Mouse (Mus musculus) liver, embryonic 14.5 days (tissue): ENCODE data around the gene Dusp8. TPM values are rescaled to one million over a fixed set of nuclear protein-coding genes. Genes with fewer than 3 reads are reported as not detected.

Experiments
- ATAC-seq: fragments of 200-750 bp; cut with Nextera tagmentation; 2 replicates; pipeline ENCODE4 v1.8.0; 2017; ENCODE audit warnings: moderate number of reproducible peaks, mild to moderate bottlenecking, moderate library complexity; ENCODE audit not compliant: insufficient read depth
- DNase-seq, 3 experiments: peaks; one replicate each; pipeline ENCODE4 v3.0.0-alpha.2; 2012 to 2013; ENCODE audit warnings: low read depth in 3 of 3, low spot score in 3 of 3
- H3K27ac ChIP-seq: fragments of 300-500 bp; sonication (generic); 2 replicates; pipeline ENCODE4 v1.5.1; 2014; ENCODE audit warnings: moderate library complexity, mild to moderate bottlenecking, control low read depth, inconsistent platforms
- H3K27me3 ChIP-seq: fragments of 300-500 bp; sonication (generic); 2 replicates; pipeline ENCODE4 v1.6.1; 2014; ENCODE audit warnings: mild to moderate bottlenecking, low read length, moderate library complexity; ENCODE audit not compliant: control insufficient read depth, insufficient read depth
- H3K36me3 ChIP-seq: fragments of 300-500 bp; sonication (generic); replicated peaks from 2 replicates; pipeline ENCODE4 v1.6.1; 2014; ENCODE audit warnings: low read depth; ENCODE audit not compliant: control insufficient read depth, insufficient read depth
- H3K4me1 ChIP-seq, 2 experiments: fragments of 200-500 bp in 1 of 2; fragments of 300-500 bp in 1 of 2; sonication (generic) in 1 of 2; replicated peaks; 2 replicates each; pipeline ENCODE4 v1.6.1; 2012 to 2014; ENCODE audit warnings: antibody characterized with exemption in 1 of 2, inconsistent platforms in 1 of 2, low read length in 1 of 2; ENCODE audit not compliant: control insufficient read depth in 2 of 2, insufficient read depth in 2 of 2
- H3K4me2 ChIP-seq: fragments of 300-500 bp; sonication (generic); 2 replicates; pipeline ENCODE4 v1.6.1; 2014; ENCODE audit warnings: low read depth, mild to moderate bottlenecking, control low read depth, moderate library complexity
- H3K4me3 ChIP-seq, 2 experiments: fragments of 200-500 bp in 1 of 2; fragments of 300-500 bp in 1 of 2; sonication (generic) in 1 of 2; 2 replicates each; pipeline ENCODE4 v1.5.1; 2012 to 2014; ENCODE audit warnings: low read depth in 2 of 2, low read length in 2 of 2, mild to moderate bottlenecking in 2 of 2, control low read depth in 1 of 2, inconsistent platforms in 1 of 2, moderate library complexity in 1 of 2; ENCODE audit not compliant: insufficient read depth in 1 of 2
- H3K9ac ChIP-seq: fragments of 300-500 bp; sonication (generic); replicated peaks from 2 replicates; pipeline ENCODE4 v1.6.1; 2014; ENCODE audit warnings: mild to moderate bottlenecking, control low read depth, moderate library complexity
- H3K9me3 ChIP-seq: fragments of 300-500 bp; sonication (generic); 2 replicates; pipeline ENCODE4 v1.6.1; 2016; ENCODE audit warnings: low read length, mixed read lengths; ENCODE audit not compliant: control insufficient read depth
- CTCF ChIP-seq: IDR thresholded peaks from 2 replicates; pipeline ENCODE4 v1.5.1; 2016; ENCODE audit warnings: antibody characterized with exemption, low read depth, control low read depth
- EP300 ChIP-seq: IDR thresholded peaks from 2 replicates; pipeline ENCODE4 v1.6.1; 2016; ENCODE audit warnings: antibody characterized with exemption, low read depth
- WGBS: fragments of 180-500 bp; shearing (Covaris S2); extraction: QIAGEN DNeasy Blood & Tissue Kit; methylation state at CpG from one replicate; pipeline ENCODE4 v1.1.7; 2014; ENCODE audit not compliant: insufficient replicate concordance; 5-methylcytosine and 5-hydroxymethylcytosine counted together
- polyA plus RNA-seq, 2 experiments: library from polyadenylated mRNA; depleted of rRNA in 1 of 2; stranded (reverse) in 1 of 2; unstranded in 1 of 2; fragments of >200 nt; fragmentation: Nextera tagmentation in 1 of 2; extraction: Ambion mirVana in 1 of 2; gene quantifications; 2 replicates each; pipeline versions ENCODE4 v1.2.1 to v1.2.3; 2012 to 2014

Gene Dusp8
- polyA plus RNA-seq, 2 experiments = 2.5 to 3.8 TPM

- H3K4me1 ChIP-seq = peaks cover 55 to 60% of the 10 kb centered on the region in 2 experiments
- H3K4me2 ChIP-seq = peak overlapping the region; percentile 82
- peaks cover 31% of the 10 kb centered on the region for H3K27me3 ChIP-seq
- peak overlapping the region; percentile 12 to 37; a peak in 3 of 4 replicates for H3K4me3 ChIP-seq
- ATAC-seq = peak; percentile 1; the same call in 1 of the 2 replicates
- no peaks in the 10 kb centered on the region for H3K9me3 ChIP-seq
- peak in 1 of 3 experiments; percentile 50 for DNase-seq
- TF ChIP-seq CTCF = no peak
- peak; percentile 41 for TF ChIP-seq EP300
- WGBS = 46% methylated on average over 4 of the region's 4 CpGs
- peak overlapping the region; percentile 98 for H3K27ac ChIP-seq
- H3K36me3 ChIP-seq = peaks cover 34% of the 10 kb centered on the region
- H3K9ac ChIP-seq = peak overlapping the region; percentile 83
These were observed 9.3 kb downstream of the Dusp8 start for GRCm38 (mm10) chr7:142086159-142086905.

GRCm38 (mm10) chr7:142084820-142085219 is 10.8 kb downstream of the Dusp8 start:
- ATAC-seq (no peak), DNase-seq (no peak)
- no peak overlapping the region for H3K4me2 ChIP-seq
- H3K27me3 ChIP-seq = peaks cover 47% of the 10 kb centered on the region
- peaks cover 49 to 52% of the 10 kb centered on the region in 2 experiments for H3K4me1 ChIP-seq
- WGBS = 60% methylated on average over 3 of the region's 3 CpGs
- H3K4me3 ChIP-seq = no peak overlapping the region
- TF ChIP-seq EP300 (no peak), CTCF (no peak)
- peaks cover 34% of the 10 kb centered on the region for H3K36me3 ChIP-seq
- H3K9me3 ChIP-seq = no peaks in the 10 kb centered on the region
- H3K27ac ChIP-seq = peak overlapping the region; percentile 14
- H3K9ac ChIP-seq = peak overlapping the region; percentile 5

GRCm38 (mm10) chr7:142084395-142084794 is 11.2 kb downstream of the Dusp8 start:
- H3K4me1 ChIP-seq = peaks cover 45 to 48% of the 10 kb centered on the region in 2 experiments
- no peak overlapping the region for H3K27ac ChIP-seq
- H3K36me3 ChIP-seq = peaks cover 34% of the 10 kb centered on the region

GRCm38 (mm10) chr7:142083588-142084317 is 11.9 kb downstream of the Dusp8 start:
- H3K27ac ChIP-seq = no peak overlapping the region
- H3K27me3 ChIP-seq = peaks cover 56% of the 10 kb centered on the region
- H3K4me2 ChIP-seq = no peak overlapping the region
- TF ChIP-seq CTCF = no peak
- no peak for TF ChIP-seq EP300
- DNase-seq (no peak), ATAC-seq (no peak)
- 38% methylated on average over 12 of the region's 12 CpGs for WGBS
- no peak overlapping the region for H3K9ac ChIP-seq
- peaks cover 34% of the 10 kb centered on the region for H3K36me3 ChIP-seq
- H3K4me1 ChIP-seq = peaks cover 38 to 41% of the 10 kb centered on the region in 2 experiments
- H3K9me3 ChIP-seq = no peaks in the 10 kb centered on the region
- H3K4me3 ChIP-seq = no peak overlapping the region

More at GRCm38 (mm10) chr7:142084395-142084794, 11.2 kb downstream of the Dusp8 start:
- Histone ChIP-seq H3K4me2 (no peak overlapping the region), H3K9ac (0 out of 2 replicates have a peak overlapping the region, but pooled peaks have one; percentile 11), H3K4me3 (no peak overlapping the region), H3K9me3 (no peaks in the 10 kb centered on the region), H3K27me3 (peaks cover 51% of the 10 kb centered on the region)
- 31% methylated on average over 5 of the region's 5 CpGs for WGBS
- TF ChIP-seq CTCF = 0 out of 2 replicates have a peak, but pooled peaks have one; percentile 31
- no peak for TF ChIP-seq EP300
- ATAC-seq (no peak), DNase-seq (no peak)

- H3K36me3 ChIP-seq = peaks cover 27% of the 10 kb centered on the region
- H3K27me3 ChIP-seq = peaks cover 56% of the 10 kb centered on the region
- H3K4me3 ChIP-seq = no peak overlapping the region
- H3K4me2 ChIP-seq = no peak overlapping the region
- H3K27ac ChIP-seq = no peak overlapping the region
- no peak for ATAC-seq
- peaks cover 27 to 30% of the 10 kb centered on the region in 2 experiments for H3K4me1 ChIP-seq
- WGBS = 26% methylated on average over 16 of the region's 16 CpGs
- no peak for DNase-seq
- no peak overlapping the region for H3K9ac ChIP-seq
- no peaks in the 10 kb centered on the region for H3K9me3 ChIP-seq
- TF ChIP-seq EP300 (no peak), CTCF (no peak)
These were observed 13.0 kb downstream of the Dusp8 start for GRCm38 (mm10) chr7:142082607-142083006.
